Mouse (Mus musculus) cerebellum, postnatal 14 days (tissue): Measurements from ENCODE around the gene Cntrob.

ENCODE experiments used
- DNase-seq, 2 experiments: peaks; one replicate each; pipeline ENCODE4 v3.0.0; 2021; ENCODE audit warnings: mixed read lengths in 2 of 2

The Cntrob gene

GRCm38 (mm10) chr11:69298231-69298630 is 25.3 kb downstream of the Cntrob start:
- DNase-seq = no peak

GRCm38 (mm10) chr11:69297799-69298198 is 25.8 kb downstream of the Cntrob start:
- no peak for DNase-seq

- DNase-seq = no peak
Observed at GRCm38 (mm10) chr11:69295286-69295685, 28.3 kb downstream of the Cntrob start.

- DNase-seq = no peak
Observed at GRCm38 (mm10) chr11:69291111-69291510, 32.5 kb downstream of the Cntrob start.

- no peak for DNase-seq
Observed at GRCm38 (mm10) chr11:69277267-69277666, 46.3 kb downstream of the Cntrob start.

GRCm38 (mm10) chr11:69276081-69276480 is 47.5 kb downstream of the Cntrob start:
- no peak for DNase-seq

GRCm38 (mm10) chr11:69275650-69276049 is 47.9 kb downstream of the Cntrob start:
- no peak for DNase-seq

GRCm38 (mm10) chr11:69272122-69272740 is 51.3 kb downstream of the Cntrob start:
- peak; percentile 88 to 95 for DNase-seq

GRCm38 (mm10) chr11:69269575-69269974 is 54.0 kb downstream of the Cntrob start:
- DNase-seq = peak; percentile 92 to 95

- no peak for DNase-seq
Observed at GRCm38 (mm10) chr11:69268100-69268499, 55.5 kb downstream of the Cntrob start.

GRCm38 (mm10) chr11:69267341-69267740 is 56.2 kb downstream of the Cntrob start:
- peak; percentile 52 to 66 for DNase-seq

- DNase-seq = peak; percentile 68 to 86
Observed at GRCm38 (mm10) chr11:69266253-69266652, 57.3 kb downstream of the Cntrob start.

GRCm38 (mm10) chr11:69265410-69265809 is 58.2 kb downstream of the Cntrob start:
- no peak for DNase-seq

GRCm38 (mm10) chr11:69264276-69264675 is 59.3 kb downstream of the Cntrob start:
- no peak for DNase-seq

- DNase-seq = no peak
Observed at GRCm38 (mm10) chr11:69260111-69260510, 63.5 kb downstream of the Cntrob start.

GRCm38 (mm10) chr11:69258287-69258686 is 65.3 kb downstream of the Cntrob start:
- peak; percentile 59 to 75 for DNase-seq

- peak; percentile 52 to 66 for DNase-seq
Observed at GRCm38 (mm10) chr11:69257807-69258206, 65.8 kb downstream of the Cntrob start.

GRCm38 (mm10) chr11:69257072-69257471 is 66.5 kb downstream of the Cntrob start:
- DNase-seq = no peak

- DNase-seq = no peak
Observed at GRCm38 (mm10) chr11:69254808-69255207, 68.8 kb downstream of the Cntrob start.

- DNase-seq = no peak
Observed at GRCm38 (mm10) chr11:69253131-69253530, 70.4 kb downstream of the Cntrob start.

- no peak for DNase-seq
Observed at GRCm38 (mm10) chr11:69251953-69252352, 71.6 kb downstream of the Cntrob start.

GRCm38 (mm10) chr11:69251135-69251842 is 72.3 kb downstream of the Cntrob start:
- DNase-seq = no peak

GRCm38 (mm10) chr11:69250106-69250505 is 73.5 kb downstream of the Cntrob start:
- no peak for DNase-seq
